Mouse (Mus musculus) small intestine, adult 10 weeks (tissue): ENCODE data around the gene Matk. TPM values are rescaled to one million over a fixed set of nuclear protein-coding genes. Genes with fewer than 3 reads are reported as not detected.

Experiments
- polyA plus RNA-seq: library from polyadenylated mRNA; stranded (reverse); fragments of 350-450 nt; fragmentation: Illumina TruSeq; extraction: RNeasy Lipid Tissue Mini Kit (QIAGEN cat#74804); gene quantifications from one replicate; pipeline ENCODE4 v1.2.3, GENCODE M21; 2014; ENCODE audit warnings: low replicate concordance

Matk gene
- not detected for polyA plus RNA-seq

GRCm38 (mm10) chr10:81252424-81253419 is at the start of gene Matk:
Matk (plus strand) TSS chr10:81252935.

GRCm38 (mm10) chr10:81230438-81231332 is 22.1 kb upstream of the Matk start, which contains the start of gene Atcay:
Atcay (minus strand) TSS chr10:81230833.

GRCm38 (mm10) chr10:81232580-81233225 is 20.0 kb upstream of the Matk start, which contains the start of gene Zfr2:
Zfr2 (plus strand) TSS chr10:81233155.

GRCm38 (mm10) chr10:81266211-81267105 is 13.7 kb downstream of the Matk start, which contains the start of the genes Mrpl54 and Apba3:
Mrpl54 (minus strand) TSS chr10:81266934.
Apba3 (plus strand) TSS chr10:81266960.

GRCm38 (mm10) chr10:81291511-81292104 is 38.9 kb downstream of the Matk start, which contains the start of gene Tjp3:
Tjp3 (minus strand) TSS chr10:81291581.

GRCm38 (mm10) chr10:81292554-81293333 is 40.0 kb downstream of the Matk start, which contains the start of gene Pip5k1c:
Pip5k1c (plus strand) TSS chr10:81292963.

Other genes with a start within 250 kb of the Matk start
- gene Gng7, start 238.0 kb upstream of the Matk start, polyA plus RNA-seq, result not detected
- 0.15 TPM for gene Diras1, start 227.3 kb upstream of the Matk start, polyA plus RNA-seq
- gene Slc39a3, start 215.5 kb upstream of the Matk start, polyA plus RNA-seq, result 0.19 TPM
- 0.41 TPM for gene Sgta, start 192.8 kb upstream of the Matk start, polyA plus RNA-seq
- gene Thop1, start 182.9 kb upstream of the Matk start, polyA plus RNA-seq, result not detected
- gene Creb3l3, start 154.1 kb upstream of the Matk start, polyA plus RNA-seq, result 29.5 TPM
- 4.5 TPM for gene Map2k2, start 147.0 kb upstream of the Matk start, polyA plus RNA-seq
- 19.8 TPM for gene Zbtb7a, start 117.7 kb upstream of the Matk start, polyA plus RNA-seq
- not detected for gene Pias4, start 85.0 kb upstream of the Matk start, polyA plus RNA-seq
- gene Eef2, start 76.3 kb upstream of the Matk start, polyA plus RNA-seq, result 3.2 TPM
- gene Dapk3, start 69.9 kb upstream of the Matk start, polyA plus RNA-seq, result not detected
- gene 4930442H23Rik, start 69.1 kb upstream of the Matk start, polyA plus RNA-seq, result not detected
- not detected for gene Nmrk2, start 50.9 kb upstream of the Matk start, polyA plus RNA-seq
- not detected for gene Atcay, start 22.1 kb upstream of the Matk start, polyA plus RNA-seq
- gene Zfr2, start 19.8 kb upstream of the Matk start, polyA plus RNA-seq, result 0.41 TPM
- gene Mrpl54, start 14.0 kb downstream of the Matk start, polyA plus RNA-seq, result 0.89 TPM
- gene Apba3, start 14.0 kb downstream of the Matk start, polyA plus RNA-seq, result not detected
- gene Tjp3, start 38.6 kb downstream of the Matk start, polyA plus RNA-seq, result 1.3 TPM
- 1.4 TPM for gene Pip5k1c, start 40.0 kb downstream of the Matk start, polyA plus RNA-seq
- gene Cactin, start 68.2 kb downstream of the Matk start, polyA plus RNA-seq, result not detected
- gene Tbxa2r, start 75.8 kb downstream of the Matk start, polyA plus RNA-seq, result not detected
- not detected for gene Gipc3, start 90.3 kb downstream of the Matk start, polyA plus RNA-seq
- gene Hmg20b, start 97.5 kb downstream of the Matk start, polyA plus RNA-seq, result 7.1 TPM
- not detected for gene Mfsd12, start 104.6 kb downstream of the Matk start, polyA plus RNA-seq
- gene 4930404N11Rik, start 112.9 kb downstream of the Matk start, polyA plus RNA-seq, result not detected
- 0.15 TPM for gene Fzr1, start 125.6 kb downstream of the Matk start, polyA plus RNA-seq
- not detected for gene Dohh, start 131.5 kb downstream of the Matk start, polyA plus RNA-seq
- 0.56 TPM for gene Gm48551, start 131.5 kb downstream of the Matk start, polyA plus RNA-seq
- not detected for gene Gm48552, start 136.1 kb downstream of the Matk start, polyA plus RNA-seq
- 129 TPM for gene Smim24, start 140.1 kb downstream of the Matk start, polyA plus RNA-seq
- 2.3 TPM for gene Nfic, start 202.7 kb downstream of the Matk start, polyA plus RNA-seq
- 1.8 TPM for gene Celf5, start 229.8 kb downstream of the Matk start, polyA plus RNA-seq
- gene Ncln, start 243.5 kb downstream of the Matk start, polyA plus RNA-seq, result not detected
- gene S1pr4, start 247.2 kb downstream of the Matk start, polyA plus RNA-seq, result not detected